Mouse (Mus musculus): ENCODE data around the gene Vasp. TPM values are rescaled to one million over a fixed set of nuclear protein-coding genes. Genes with fewer than 3 reads are reported as not detected.
A peak's percentile ranks its signal among the peaks of the same experiment; 100 is the strongest.

Vasp gene
- total and polyA plus RNA-seq, 2 experiments from 2014 or later, result 30.0 to 40.6 TPM

DNA sequence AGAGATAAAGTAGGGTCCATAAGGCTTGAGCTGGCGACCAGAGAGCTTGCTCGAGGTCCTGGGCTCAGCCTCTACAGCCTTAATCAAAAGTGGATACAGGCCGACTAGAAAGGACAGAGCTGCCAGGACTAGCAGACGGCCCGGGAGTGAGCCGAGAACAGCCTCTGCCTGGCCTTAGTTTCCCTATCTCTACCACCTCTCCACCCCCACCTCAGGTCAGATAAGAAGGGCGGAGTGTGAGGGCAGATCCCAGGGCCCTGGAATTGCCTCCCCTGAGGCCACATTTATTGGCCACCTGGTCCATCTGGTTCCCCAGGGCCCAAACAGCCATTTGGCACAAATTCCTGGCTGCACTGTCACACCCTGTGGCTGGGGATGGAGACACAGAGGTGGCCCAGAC lies 6.5 kb downstream of the Vasp start:
- no peak for DNase-seq
- Histone ChIP-seq H3K9me3 (ENCODE audit: low read length) (no peaks in the 10 kb centered on the region), H3K9ac (no peak overlapping the region), H3K27me3 (ENCODE audit: insufficient read depth, low read length) (no peaks in the 10 kb centered on the region), H3K4me3 (ENCODE audit: low read depth, low read length) (no peak overlapping the region), H3K27ac (ENCODE audit: low read depth, low read length) (no peak overlapping the region), H3K4me2 (ENCODE audit: low read depth) (no peak overlapping the region), H3K4me1 (ENCODE audit: insufficient read depth) (peaks cover 7% of the 10 kb centered on the region), H3K36me3 (ENCODE audit: insufficient read depth) (peaks cover 36% of the 10 kb centered on the region)
- TF ChIP-seq CTCF (IDR thresholded peaks at IDR 0.05; ENCODE audit: low read depth), result no peak
- 80% methylated on average over 7 of the region's 7 CpGs for WGBS
- ATAC-seq, result no peak

DNA sequence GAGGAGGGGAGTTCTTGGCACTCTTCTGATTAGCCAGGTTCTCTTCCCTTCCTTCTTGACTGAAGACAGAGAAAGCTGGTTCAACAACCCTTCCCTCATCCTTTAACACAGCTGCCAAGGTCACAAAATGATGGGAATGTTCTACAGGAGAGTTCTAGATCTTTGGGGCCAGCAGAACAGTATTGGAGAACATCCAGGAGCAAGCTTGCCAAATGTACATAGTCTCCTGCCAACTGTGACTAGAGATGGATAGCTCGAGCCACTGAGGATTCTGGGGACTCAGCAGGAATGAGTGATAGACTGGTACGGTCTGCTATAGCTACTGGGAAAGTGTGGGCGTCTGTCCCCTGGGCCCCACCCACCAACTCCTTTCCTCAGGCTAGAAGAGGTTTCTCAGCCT lies 13.3 kb downstream of the Vasp start:
- Histone ChIP-seq H3K27me3 (ENCODE audit: insufficient read depth, low read length) (no peaks in the 10 kb centered on the region), H3K4me1 (ENCODE audit: insufficient read depth) (no peaks in the 10 kb centered on the region), H3K4me2 (ENCODE audit: low read depth) (no peak overlapping the region), H3K9me3 (ENCODE audit: low read length) (no peaks in the 10 kb centered on the region), H3K9ac (no peak overlapping the region), H3K27ac (ENCODE audit: low read depth, low read length) (no peak overlapping the region), H3K36me3 (ENCODE audit: insufficient read depth) (peaks cover 67% of the 10 kb centered on the region), H3K4me3 (ENCODE audit: low read depth, low read length) (no peak overlapping the region)
- DNase-seq (no peak), ATAC-seq (no peak)
- no peak for TF ChIP-seq CTCF (IDR thresholded peaks at IDR 0.05; ENCODE audit: low read depth)
- WGBS, result 66% methylated on average over 3 of the region's 3 CpGs

DNA sequence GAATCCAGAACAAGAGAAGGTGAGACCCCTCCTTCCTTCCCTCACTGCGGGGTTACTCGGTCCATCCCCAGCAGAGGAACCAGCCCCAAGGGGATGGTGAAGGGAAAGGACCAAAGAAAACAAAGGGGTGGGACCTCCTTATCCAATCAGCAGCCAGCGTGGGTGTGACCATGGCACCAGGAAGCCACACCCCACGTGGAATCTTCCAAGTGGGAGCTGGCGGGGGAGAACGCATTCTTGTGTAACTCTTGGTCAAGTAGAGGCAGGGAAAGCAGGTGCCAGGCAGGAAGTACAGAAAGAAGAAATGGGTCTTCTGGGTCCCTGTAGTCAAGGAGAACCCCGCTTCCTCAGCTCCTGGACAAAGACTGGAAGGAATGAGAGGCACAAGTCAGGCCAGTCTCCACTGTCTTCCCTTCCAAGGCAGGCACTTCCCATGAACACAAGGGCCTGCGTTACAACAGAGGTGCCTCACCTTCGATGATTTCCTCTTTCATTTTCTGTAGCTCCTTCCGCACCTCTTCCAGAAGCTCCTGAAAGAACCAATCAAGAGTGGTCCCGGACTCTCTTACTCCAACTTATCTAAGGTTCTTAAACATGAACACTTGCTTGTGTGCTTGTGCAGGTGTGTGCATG lies 14.1 kb downstream of the Vasp start:
- Histone ChIP-seq H3K36me3 (ENCODE audit: insufficient read depth) (peaks cover 61% of the 10 kb centered on the region), H3K27me3 (ENCODE audit: insufficient read depth, low read length) (no peaks in the 10 kb centered on the region), H3K4me1 (ENCODE audit: insufficient read depth) (no peaks in the 10 kb centered on the region), H3K9me3 (ENCODE audit: low read length) (no peaks in the 10 kb centered on the region), H3K9ac (no peak overlapping the region), H3K4me3 (ENCODE audit: low read depth, low read length) (no peak overlapping the region), H3K27ac (ENCODE audit: low read depth, low read length) (no peak overlapping the region), H3K4me2 (ENCODE audit: low read depth) (no peak overlapping the region)
- DNase-seq (peak; percentile 75), ATAC-seq (peak; percentile 91)
- WGBS, result 30% methylated on average over 11 of the region's 11 CpGs
- no peak for TF ChIP-seq CTCF (IDR thresholded peaks at IDR 0.05; ENCODE audit: low read depth)

GRCm38 (mm10) chr7:19256567-19256966 lies 15.1 kb downstream of the Vasp start:
- Histone ChIP-seq H3K36me3 (ENCODE audit: insufficient read depth) (peaks cover 54% of the 10 kb centered on the region), H3K9ac (no peak overlapping the region), H3K27me3 (ENCODE audit: insufficient read depth, low read length) (no peaks in the 10 kb centered on the region), H3K4me2 (ENCODE audit: low read depth) (no peak overlapping the region), H3K4me1 (ENCODE audit: insufficient read depth) (no peaks in the 10 kb centered on the region), H3K9me3 (ENCODE audit: low read length) (no peaks in the 10 kb centered on the region), H3K4me3 (ENCODE audit: low read depth, low read length) (no peak overlapping the region), H3K27ac (ENCODE audit: low read depth, low read length) (no peak overlapping the region)
- WGBS, result 92% methylated on average over 7 of the region's 7 CpGs
- TF ChIP-seq CTCF (IDR thresholded peaks at IDR 0.05; ENCODE audit: low read depth), result no peak
- no peak for DNase-seq
- no peak for ATAC-seq

DNA sequence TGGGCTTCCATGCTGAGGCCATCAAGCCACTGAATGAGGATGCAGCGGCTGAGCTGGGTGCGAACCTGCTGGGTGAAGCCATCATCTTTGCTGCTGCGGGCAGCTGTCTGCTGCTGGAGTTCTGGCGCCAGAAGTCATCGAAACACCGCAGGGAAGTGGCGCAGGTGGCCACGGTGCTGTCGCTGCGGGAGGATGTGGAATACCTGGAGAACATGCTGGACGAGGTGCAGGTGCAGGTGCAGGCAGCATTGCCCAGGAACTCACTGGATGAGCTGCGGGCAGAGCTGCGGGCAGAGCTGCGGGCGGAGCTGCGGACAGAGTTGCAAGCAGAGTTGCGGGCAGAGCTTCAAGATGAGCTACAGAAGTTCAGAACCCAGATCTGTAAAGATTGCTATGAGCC lies 16.2 kb downstream of the Vasp start:
- no peak for TF ChIP-seq CTCF (IDR thresholded peaks at IDR 0.05; ENCODE audit: low read depth)
- no peaks in the 10 kb centered on the region for H3K27me3 ChIP-seq (ENCODE audit: insufficient read depth, low read length)
- H3K4me1 ChIP-seq (ENCODE audit: insufficient read depth), result no peaks in the 10 kb centered on the region
- H3K27ac ChIP-seq (ENCODE audit: low read depth, low read length), result no peak overlapping the region
- WGBS, result 86% methylated on average over 17 of the region's 17 CpGs
- no peak for DNase-seq
- no peak overlapping the region for H3K9ac ChIP-seq
- H3K4me2 ChIP-seq (ENCODE audit: low read depth), result no peak overlapping the region
- no peak overlapping the region for H3K4me3 ChIP-seq (ENCODE audit: low read depth, low read length)
- ATAC-seq, result no peak
- peaks cover 45% of the 10 kb centered on the region for H3K36me3 ChIP-seq (ENCODE audit: insufficient read depth)
- no peaks in the 10 kb centered on the region for H3K9me3 ChIP-seq (ENCODE audit: low read length)

DNA sequence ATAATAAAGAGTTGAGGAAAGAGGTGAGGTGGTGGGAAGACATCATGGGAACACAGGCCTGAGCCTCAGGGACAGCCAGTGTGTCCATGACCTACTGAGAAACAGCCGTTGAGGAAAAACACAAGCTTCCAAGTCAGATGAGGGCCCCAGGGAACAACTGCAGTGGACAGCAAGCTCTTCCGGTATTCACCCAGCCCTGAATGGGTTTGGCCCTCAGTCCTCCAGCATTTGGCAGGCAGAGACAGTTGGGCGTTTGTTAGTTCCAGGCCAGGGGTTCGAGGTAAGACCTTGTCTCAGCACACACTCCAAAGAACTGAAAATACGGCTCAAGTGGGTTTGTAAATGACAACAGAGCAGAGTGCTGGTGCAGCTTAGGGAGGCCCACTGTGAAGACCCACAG lies 18.2 kb downstream of the Vasp start:
- no peak overlapping the region for H3K9ac ChIP-seq
- no peaks in the 10 kb centered on the region for H3K27me3 ChIP-seq (ENCODE audit: insufficient read depth, low read length)
- DNase-seq (no peak), ATAC-seq (no peak)
- no peaks in the 10 kb centered on the region for H3K9me3 ChIP-seq (ENCODE audit: low read length)
- no peaks in the 10 kb centered on the region for H3K4me1 ChIP-seq (ENCODE audit: insufficient read depth)
- H3K4me2 ChIP-seq (ENCODE audit: low read depth), result no peak overlapping the region
- no peak for TF ChIP-seq CTCF (IDR thresholded peaks at IDR 0.05; ENCODE audit: low read depth)
- H3K4me3 ChIP-seq (ENCODE audit: low read depth, low read length), result no peak overlapping the region
- H3K36me3 ChIP-seq (ENCODE audit: insufficient read depth), result peaks cover 28% of the 10 kb centered on the region
- 55% methylated on average over 5 of the region's 5 CpGs for WGBS
- H3K27ac ChIP-seq (ENCODE audit: low read depth, low read length), result no peak overlapping the region

- no peak overlapping the region for H3K4me3 ChIP-seq (ENCODE audit: low read depth, low read length)
- 84% methylated on average over 4 of the region's 4 CpGs for WGBS
- H3K4me1 ChIP-seq (ENCODE audit: insufficient read depth), result no peaks in the 10 kb centered on the region
- no peaks in the 10 kb centered on the region for H3K27me3 ChIP-seq (ENCODE audit: insufficient read depth, low read length)
- TF ChIP-seq CTCF (IDR thresholded peaks at IDR 0.05; ENCODE audit: low read depth), result no peak
- DNase-seq (no peak), ATAC-seq (no peak)
- peaks cover 17% of the 10 kb centered on the region; the same call in 1 of the 2 replicates for H3K36me3 ChIP-seq (ENCODE audit: insufficient read depth)
- H3K9ac ChIP-seq, result no peak overlapping the region
- H3K9me3 ChIP-seq (ENCODE audit: low read length), result no peaks in the 10 kb centered on the region
- H3K4me2 ChIP-seq (ENCODE audit: low read depth), result no peak overlapping the region
- no peak overlapping the region for H3K27ac ChIP-seq (ENCODE audit: low read depth, low read length)
Measured at GRCm38 (mm10) chr7:19252078-19252477, 19.5 kb downstream of the Vasp start.

Data from forebrain, postnatal 0 days (tissue).